ENCODE assay signal across 8 mouse cellular contexts in genomic region chr7:4792278-4793212, GRCm38 (mm10). TPM values are rescaled to one million over a fixed set of nuclear protein-coding genes. Genes with fewer than 3 reads are reported as not detected.
DNase-seq lines count a peak whose midpoint lies in the region; ATAC-seq lines count a peak whose summit lies in the region.

TSS of gene Rpl28 (plus strand) at chr7:4792874.

- H3K27me3 ChIP-seq in megakaryocyte, embryonic 14.5 days (replicated peaks), result no peaks in the 10 kb centered on the region

- peak; percentile 98 for DNase-seq in ZHBTc4 (ENCODE audit: low read depth, low spot score)
- DNase-seq in gastrocnemius, adult 8-10 months (ENCODE audit: low spot score in 2 of 2), result peak; percentile 87 to 92
- peak; percentile 92 for DNase-seq in hindlimb bud, embryonic 11.5 days (ENCODE audit: extremely low spot score, low read depth, low spot score)
- peak; percentile 94 to 95 for DNase-seq in left cerebral cortex, adult 8-10 months (ENCODE audit: low spot score in 2 of 2)
- peak; percentile 98 for DNase-seq in right cerebral cortex, postnatal 10 days (ENCODE audit: low spot score in 2 of 2)
- peak; percentile 83 for DNase-seq in urinary bladder, postnatal 25 days (ENCODE audit: low spot score)

- peaks cover 58% of the 10 kb centered on the region for H3K4me1 ChIP-seq in megakaryocyte, embryonic 14.5 days

- peak; percentile 78 for ATAC-seq in common myeloid progenitor, adult 5-6 weeks (replicated peaks; ENCODE audit: low read depth, poor library complexity, severe bottlenecking)

- H3K36me3 ChIP-seq in megakaryocyte, embryonic 14.5 days (replicated peaks; ENCODE audit: low read length), result peaks cover 40% of the 10 kb centered on the region

- H3K9me3 ChIP-seq in megakaryocyte, embryonic 14.5 days, result no peaks in the 10 kb centered on the region

- peak within 1 kb of the TSS; percentile 99 for H3K4me3 ChIP-seq in megakaryocyte, embryonic 14.5 days (replicated peaks)

RNA-seq across cellular contexts. Expression of gene Rpl28, which starts in this region (rescaled TPM):
- total RNA-seq in common myeloid progenitor, adult 5-6 weeks (2017), result 690 and 777 TPM in 2 replicates
- total RNA-seq in gastrocnemius, adult 8-10 months (2022), result 100 to 1,000 TPM; 347 to 558 (median 433) TPM
- 100 to 1,000 TPM; 329 to 537 (median 413) TPM for total RNA-seq in left cerebral cortex, adult 8-10 months (2022)
- polyA plus RNA-seq in megakaryocyte, embryonic 14.5 days (2012; ENCODE audit: insufficient read depth, low replicate concordance), result 3,598 and 12,997 TPM in 2 replicates

Comparison
In these comparisons a context has a peak if more than half of its experiments do, and no peak if none do; other contexts are left out.
1. Peak in every context shown above with its lines: DNase-seq, ATAC-seq and H3K4me3 ChIP-seq.